Mouse (Mus musculus) megakaryocyte-erythroid progenitor cell, adult 5-6 weeks (primary cell): ENCODE results near the gene Olfr1373. TPM values are rescaled to one million over a fixed set of nuclear protein-coding genes. Genes with fewer than 3 reads are reported as not detected.
A peak's percentile ranks its signal among the peaks of the same experiment; 100 is the strongest.
"Not testable (repeated sequence)": the region's sequence is repeated elsewhere in the genome, so short reads cannot be mapped to it uniquely, and the experiment has no call there.

ENCODE experiments used
- ATAC-seq: replicated peaks from 2 replicates; pipeline ENCODE4 v1.8.0; 2016; ENCODE audit warnings: mild to moderate bottlenecking, inconsistent platforms; ENCODE audit not compliant: severe bottlenecking, poor library complexity, low FRiP score, low TSS enrichment
- total RNA-seq, 2 experiments: library from RNA; stranded (forward) in 1 of 2; stranded (reverse) in 1 of 2; fragments of 200-1000, 215-1000 nt in 1 of 2; fragments of >200 nt in 1 of 2; fragmentation: Nextera tagmentation in 1 of 2; gene quantifications; 2 replicates each; pipeline ENCODE4 v1.2.3; 2014 to 2017

Gene Olfr1373
- total RNA-seq (2014; fragmentation: Nextera tagmentation) (not detected in 2 replicates), total RNA-seq (2017) (not detected in 2 replicates)

GRCm38 (mm10) chr11:52145428-52145827, at the start of gene Olfr1373:
TSS of gene Olfr1373 (minus strand) at chr11:52145528.
- ATAC-seq: not testable (repeated sequence)

- ATAC-seq: not testable (repeated sequence)
Observed at GRCm38 (mm10) chr11:52180651-52181050, 35.3 kb upstream of the Olfr1373 start.

- 0 out of 2 replicates have a peak, but pooled peaks have one; percentile 55 for ATAC-seq
Observed at GRCm38 (mm10) chr11:52179897-52180296, 34.6 kb upstream of the Olfr1373 start.

DNA sequence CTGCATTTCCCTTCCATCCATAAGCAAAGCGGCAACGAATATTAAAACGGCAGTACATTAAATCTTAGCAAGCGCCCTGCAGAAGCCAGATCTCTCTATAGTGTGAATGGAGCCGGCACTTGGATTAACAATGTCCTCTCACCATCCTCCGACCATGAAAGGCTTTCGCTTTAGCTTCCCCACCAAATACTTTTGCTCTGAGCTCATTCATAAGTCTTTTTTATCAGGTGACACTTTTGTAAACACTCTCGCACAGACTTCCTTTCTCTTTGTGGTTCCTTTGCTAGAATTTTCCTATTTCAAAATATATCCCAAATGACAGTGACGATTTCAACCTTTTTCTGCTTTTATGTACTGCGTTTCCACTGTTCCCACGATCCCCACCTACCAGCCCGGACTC, 23.1 kb upstream of the Olfr1373 start:
- no peak for ATAC-seq

DNA sequence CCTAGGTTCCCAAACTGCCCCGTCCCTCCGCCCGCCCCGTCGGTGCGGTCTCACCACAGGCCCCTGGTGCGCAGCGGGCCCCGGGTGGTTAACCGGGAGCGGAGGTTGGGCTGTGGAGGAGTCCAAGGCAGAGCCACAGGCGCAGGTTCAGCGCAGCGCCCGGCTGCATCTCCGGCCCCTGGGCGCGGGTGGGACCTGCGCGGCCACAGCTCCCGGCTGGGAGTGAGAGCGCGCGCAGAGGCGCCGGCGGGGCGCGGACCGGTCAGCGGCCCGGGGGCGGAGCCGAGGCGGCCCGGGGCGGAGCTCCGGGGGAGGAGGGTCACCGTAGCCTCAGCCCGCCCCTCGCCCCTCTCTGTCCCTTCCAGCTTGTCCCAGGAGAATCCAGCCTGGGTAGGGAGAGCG, 22.6 kb upstream of the Olfr1373 start:
- ATAC-seq: not testable (repeated sequence)

GRCm38 (mm10) chr11:52167126-52167525, 21.8 kb upstream of the Olfr1373 start:
- ATAC-seq: no peak

- peak; percentile 65; the same call in 1 of the 2 replicates for ATAC-seq
Observed at GRCm38 (mm10) chr11:52163926-52164325, 18.6 kb upstream of the Olfr1373 start.

DNA sequence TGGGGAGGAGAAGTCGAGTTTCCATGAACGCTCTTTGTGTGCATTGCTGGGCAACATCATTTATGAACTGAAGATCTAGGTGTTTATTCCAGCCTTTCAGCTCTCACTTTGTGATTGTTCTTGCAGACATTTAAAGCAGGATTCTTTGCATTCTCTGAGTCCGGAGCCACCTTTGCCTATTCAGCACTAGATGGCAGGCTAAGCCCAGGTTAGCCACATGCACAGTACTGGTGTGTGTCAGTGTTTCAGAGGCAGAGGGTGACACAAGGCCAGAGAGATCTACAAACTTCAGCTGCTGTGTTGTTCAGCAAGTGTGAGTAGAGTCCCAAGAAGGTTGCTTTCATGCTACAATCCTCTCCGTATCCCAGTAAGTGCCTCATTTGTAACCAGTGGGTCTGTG, 1.7 kb downstream of the Olfr1373 start:
- ATAC-seq: 0 out of 2 replicates have a peak, but pooled peaks have one; percentile 61

GRCm38 (mm10) chr11:52130451-52131068, 14.8 kb downstream of the Olfr1373 start:
- ATAC-seq: 0 out of 2 replicates have a peak, but pooled peaks have one; percentile 25

DNA sequence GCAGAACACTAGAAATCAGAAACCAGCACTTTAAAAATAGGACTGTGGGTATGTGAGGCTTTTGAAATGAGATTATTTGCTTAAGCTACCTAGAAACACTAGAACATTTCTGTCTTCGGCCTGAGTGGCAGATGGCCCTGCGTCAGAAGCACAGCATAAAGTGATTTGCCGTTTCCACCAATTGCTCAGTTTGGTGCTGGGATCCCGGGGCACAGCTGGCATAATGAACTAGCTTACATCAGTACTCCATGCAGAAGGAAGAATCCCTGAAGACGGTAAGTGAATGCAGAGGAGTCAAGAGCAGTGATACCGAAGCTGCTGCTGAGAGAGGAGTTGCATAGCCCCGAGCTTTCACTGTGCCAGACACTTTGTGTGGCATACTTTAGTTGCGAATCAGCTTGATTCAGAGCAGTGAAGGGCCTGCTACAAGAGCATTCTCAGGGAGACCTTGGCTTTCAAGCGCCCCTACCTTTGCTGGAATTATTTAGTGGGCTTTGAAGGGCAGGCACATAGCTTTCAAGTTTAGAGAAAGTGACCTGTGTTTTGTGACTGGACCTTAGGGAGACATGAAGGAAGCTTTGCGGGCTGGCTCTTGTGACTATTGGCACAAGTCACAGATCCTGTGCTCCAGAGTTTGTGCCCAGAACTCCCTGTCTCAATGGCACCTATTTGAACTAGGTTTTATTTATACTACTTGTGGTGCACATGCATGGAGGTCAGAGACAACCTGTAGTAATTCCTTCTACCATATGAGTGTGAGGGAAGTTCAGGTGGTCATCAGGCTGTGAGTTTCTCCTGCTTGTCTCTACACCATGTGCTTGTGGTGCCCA, 15.5 kb downstream of the Olfr1373 start:
- ATAC-seq: no peak

DNA sequence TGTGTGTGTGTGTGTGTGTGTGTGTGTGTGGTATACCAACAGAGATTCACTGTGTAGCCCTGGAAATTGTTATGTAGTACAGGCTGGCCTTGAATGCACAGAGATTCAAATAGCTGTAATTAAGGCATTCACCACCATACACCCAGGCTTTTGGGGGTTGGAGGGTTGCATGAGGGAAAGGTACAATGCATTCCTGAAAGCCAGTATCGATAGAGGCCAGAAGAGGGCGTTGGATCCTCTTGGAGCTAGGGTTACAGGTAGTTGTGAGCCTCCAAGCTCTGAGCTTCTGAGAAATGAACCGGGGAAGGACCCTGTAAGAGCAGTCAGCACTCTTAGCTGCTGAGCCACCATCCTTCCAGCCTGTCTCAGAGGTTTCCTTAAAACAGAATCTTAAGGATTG, 16.2 kb downstream of the Olfr1373 start:
- ATAC-seq: no peak

DNA sequence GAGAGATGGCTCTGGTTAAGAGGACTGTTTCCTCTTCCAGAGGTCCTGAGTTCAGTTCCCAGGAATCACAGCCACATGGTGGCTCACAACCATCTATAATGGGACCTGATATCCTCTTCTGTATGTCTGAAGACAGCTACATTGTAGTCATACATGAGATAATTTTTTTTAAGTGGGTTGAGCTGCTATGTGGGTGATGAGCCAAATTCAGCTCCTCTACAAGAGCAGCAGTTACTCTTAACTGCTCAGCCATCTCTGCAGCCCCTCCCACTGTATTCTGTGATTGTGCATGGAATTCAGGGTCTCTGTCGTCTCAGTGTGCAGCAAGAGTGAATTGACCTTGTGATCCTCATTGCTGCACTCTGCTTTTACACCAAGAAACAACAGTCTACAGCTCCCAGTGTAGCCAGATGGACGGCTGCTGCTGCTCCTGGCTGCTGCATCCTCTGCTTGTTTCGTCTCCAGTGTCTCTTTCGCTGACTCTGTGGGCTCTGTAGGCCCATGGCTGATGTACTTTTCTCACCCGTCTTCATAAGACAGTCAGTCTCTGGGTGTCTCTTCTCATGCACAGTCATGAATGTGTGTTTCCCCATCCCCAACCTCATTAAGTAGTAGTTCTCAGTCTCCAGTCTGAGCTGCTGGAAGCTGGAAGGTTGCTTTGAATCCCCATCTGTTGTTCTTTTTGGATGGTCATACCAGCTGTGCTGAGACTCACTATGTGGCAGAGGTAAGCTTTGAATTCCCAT, 16.8 kb downstream of the Olfr1373 start:
- no peak for ATAC-seq

DNA sequence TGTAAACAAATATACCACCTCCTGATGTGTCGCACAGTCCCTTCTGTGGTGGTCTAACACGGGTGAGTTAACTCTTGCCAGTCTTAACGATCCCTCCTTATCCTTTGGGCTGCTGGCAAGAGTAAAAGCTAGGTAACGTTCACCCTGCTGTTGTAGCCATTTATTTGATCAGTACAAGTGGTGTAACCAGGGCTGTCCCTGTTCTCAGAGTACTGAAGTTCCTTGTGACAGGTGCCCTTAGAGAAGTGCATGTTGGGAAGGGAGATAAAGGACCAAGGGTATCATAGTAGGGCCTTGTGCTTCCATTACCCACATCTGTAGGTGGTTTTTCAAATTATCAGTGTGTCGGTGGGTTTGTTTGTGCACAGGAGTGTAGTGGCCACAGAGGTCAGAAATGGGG, 17.6 kb downstream of the Olfr1373 start:
- no peak for ATAC-seq

DNA sequence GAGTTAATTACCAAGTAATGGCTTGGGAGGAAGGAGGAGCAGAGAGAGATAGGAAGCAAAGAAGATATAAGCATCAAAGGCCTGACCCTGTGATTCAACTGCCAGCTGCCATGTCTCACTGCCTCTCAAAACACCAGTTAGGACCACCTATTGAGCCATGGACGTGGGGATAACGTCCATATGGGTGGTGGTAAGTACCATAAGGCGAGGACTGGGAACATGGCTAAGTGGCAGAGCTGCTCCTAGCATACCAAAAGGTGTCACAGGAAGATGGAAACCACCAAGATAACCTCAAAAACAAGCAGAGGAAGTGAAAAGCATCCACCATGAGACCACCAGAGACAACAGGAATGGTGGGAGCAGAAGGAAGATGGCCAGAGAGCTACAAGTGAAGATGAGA, 18.2 kb downstream of the Olfr1373 start:
- ATAC-seq: no peak

GRCm38 (mm10) chr11:52124468-52124867, 20.9 kb downstream of the Olfr1373 start:
- ATAC-seq: no peak

DNA sequence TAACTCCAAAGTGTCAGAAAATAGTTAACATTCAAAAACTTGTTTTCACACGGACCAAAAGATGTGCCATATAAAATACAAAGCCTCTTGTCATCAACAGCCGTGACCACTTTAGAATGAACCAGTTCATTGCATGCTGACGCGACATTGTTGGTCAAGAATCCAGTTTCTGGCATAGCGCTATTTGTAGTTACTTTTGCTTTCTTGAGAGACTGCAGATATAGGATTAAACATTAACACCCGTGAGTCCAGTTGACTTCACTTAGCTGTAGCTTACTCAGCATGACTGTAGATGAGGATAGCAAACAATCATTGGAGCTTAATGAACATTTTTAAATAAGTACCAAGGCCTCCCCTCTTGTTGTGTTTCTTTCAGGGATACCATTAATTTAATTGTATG, 23.3 kb downstream of the Olfr1373 start:
- no peak for ATAC-seq

- not testable (repeated sequence) for ATAC-seq
Observed at GRCm38 (mm10) chr11:52120415-52120814, 24.9 kb downstream of the Olfr1373 start.

GRCm38 (mm10) chr11:52117156-52117555, 28.2 kb downstream of the Olfr1373 start:
- no peak for ATAC-seq

GRCm38 (mm10) chr11:52116117-52116516, 29.2 kb downstream of the Olfr1373 start:
- ATAC-seq: not testable (repeated sequence)

GRCm38 (mm10) chr11:52115479-52115878, 29.8 kb downstream of the Olfr1373 start:
- ATAC-seq: peak; percentile 78
